Mouse (Mus musculus) stomach, embryonic 16.5 days (tissue): ENCODE results near the gene Tmem260. TPM values are rescaled to one million over a fixed set of nuclear protein-coding genes. Genes with fewer than 3 reads are reported as not detected.

Experiments
- ATAC-seq: fragments of 200-750 bp; cut with Nextera tagmentation; 2 replicates; pipeline ENCODE4 v1.8.0; 2017; ENCODE audit warnings: moderate number of reproducible peaks, moderate TSS enrichment; ENCODE audit not compliant: insufficient read depth, low FRiP score
- H3K27ac ChIP-seq: fragments of 300-500 bp; sonication (generic); 2 replicates; pipeline ENCODE4 v1.5.1; 2014; ENCODE audit warnings: low read length
- H3K27me3 ChIP-seq: fragments of 300-500 bp; sonication (generic); 2 replicates; pipeline ENCODE4 v1.6.1; 2014; ENCODE audit warnings: low read length, control low read depth, mixed read lengths; ENCODE audit not compliant: control insufficient read depth, insufficient read depth
- H3K36me3 ChIP-seq: fragments of 300-500 bp; sonication (generic); 2 replicates; pipeline ENCODE4 v1.6.1; 2014; ENCODE audit warnings: low read length; ENCODE audit not compliant: control insufficient read depth, insufficient read depth
- H3K4me1 ChIP-seq: fragments of 300-500 bp; sonication (generic); 2 replicates; pipeline ENCODE4 v1.6.1; 2014; ENCODE audit warnings: low read length, control low read depth, mixed read lengths; ENCODE audit not compliant: control insufficient read depth, insufficient read depth
- H3K4me2 ChIP-seq: fragments of 300-500 bp; sonication (generic); 2 replicates; pipeline ENCODE4 v1.6.1; 2014; ENCODE audit warnings: low read depth, low read length, mixed read lengths
- H3K4me3 ChIP-seq: fragments of 300-500 bp; sonication (generic); replicated peaks from 2 replicates; pipeline ENCODE4 v1.5.1; 2014; ENCODE audit warnings: mild to moderate bottlenecking, low read length
- H3K9ac ChIP-seq: fragments of 300-500 bp; sonication (generic); 2 replicates; pipeline ENCODE4 v1.6.1; 2014; ENCODE audit warnings: low read length
- H3K9me3 ChIP-seq: fragments of 300-500 bp; sonication (generic); replicated peaks from 2 replicates; pipeline ENCODE4 v1.6.1; 2016; ENCODE audit warnings: low read length, control low read depth; ENCODE audit not compliant: control insufficient read depth
- WGBS: fragments of 180-500 bp; shearing (Covaris S2); extraction: QIAGEN DNeasy Blood & Tissue Kit; methylation state at CpG from one replicate; pipeline ENCODE4 v1.1.7; 2014; 5-methylcytosine and 5-hydroxymethylcytosine counted together
- polyA plus RNA-seq: library from polyadenylated mRNA; unstranded; fragments of >200 nt; fragmentation: Nextera tagmentation; extraction: Ambion mirVana; gene quantifications from 2 replicates; pipeline ENCODE4 v1.2.1, GENCODE M21; 2015

Tmem260 gene
- polyA plus RNA-seq, 1 experiment from 2014 or later, result 19.3 TPM

DNA sequence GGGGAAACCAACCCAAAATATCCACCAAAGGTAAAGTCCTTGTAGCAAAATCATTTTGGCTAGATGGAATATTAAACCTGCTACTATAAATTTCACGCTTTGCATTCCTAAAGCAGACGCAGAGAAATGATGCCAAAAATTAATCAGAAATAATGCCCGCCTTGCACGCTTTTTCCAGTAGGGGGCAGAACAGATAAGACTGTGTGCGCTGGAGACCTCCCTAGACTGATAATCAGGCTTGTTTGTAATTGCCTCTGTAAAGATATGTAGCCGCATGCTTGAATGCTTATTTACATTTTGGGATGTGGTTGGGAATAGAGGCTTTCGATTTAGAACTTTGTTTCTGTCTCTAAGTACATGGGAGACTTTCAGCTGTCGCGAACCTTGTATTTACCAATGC is 78.2 kb downstream of the Tmem260 start:
- 43% methylated on average over 9 of the region's 9 CpGs for WGBS
- no peak overlapping the region for H3K4me2 ChIP-seq

DNA sequence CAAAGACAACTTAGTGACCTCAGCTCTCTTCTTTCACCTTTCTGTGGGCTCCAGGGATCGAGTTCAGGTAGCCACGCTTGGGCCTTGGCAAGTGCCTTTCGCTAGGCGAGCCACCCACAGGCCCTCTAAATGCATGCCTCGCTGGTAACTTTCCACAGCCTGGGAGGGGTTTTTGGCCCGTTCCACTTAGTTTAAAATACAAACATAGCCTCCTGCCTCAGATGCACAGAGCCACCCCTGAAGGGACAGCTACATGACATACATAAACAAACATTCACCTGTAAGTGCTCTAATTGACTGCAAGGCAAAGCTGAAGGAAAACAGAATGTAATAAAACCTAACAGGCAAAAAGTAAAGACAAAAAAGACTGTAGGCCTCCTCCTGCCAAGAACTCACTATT is 79.1 kb downstream of the Tmem260 start:
- no peak overlapping the region for H3K9ac ChIP-seq
- no peak for ATAC-seq
- no peak overlapping the region for H3K4me2 ChIP-seq
- no peaks in the 10 kb centered on the region for H3K9me3 ChIP-seq
- no peaks in the 10 kb centered on the region for H3K27me3 ChIP-seq
- H3K36me3 ChIP-seq, result no peaks in the 10 kb centered on the region
- H3K4me1 ChIP-seq, result no peaks in the 10 kb centered on the region
- WGBS, result 60% methylated on average over 6 of the region's 6 CpGs
- H3K27ac ChIP-seq, result no peak overlapping the region
- H3K4me3 ChIP-seq, result no peak overlapping the region

More for the DNA sequence above, 78.2 kb downstream of the Tmem260 start:
- no peaks in the 10 kb centered on the region for H3K9me3 ChIP-seq
- H3K4me3 ChIP-seq, result no peak overlapping the region
- H3K4me1 ChIP-seq, result no peaks in the 10 kb centered on the region
- H3K36me3 ChIP-seq, result no peaks in the 10 kb centered on the region
- no peak for ATAC-seq
- H3K9ac ChIP-seq, result no peak overlapping the region
- no peak overlapping the region for H3K27ac ChIP-seq
- no peaks in the 10 kb centered on the region for H3K27me3 ChIP-seq

DNA sequence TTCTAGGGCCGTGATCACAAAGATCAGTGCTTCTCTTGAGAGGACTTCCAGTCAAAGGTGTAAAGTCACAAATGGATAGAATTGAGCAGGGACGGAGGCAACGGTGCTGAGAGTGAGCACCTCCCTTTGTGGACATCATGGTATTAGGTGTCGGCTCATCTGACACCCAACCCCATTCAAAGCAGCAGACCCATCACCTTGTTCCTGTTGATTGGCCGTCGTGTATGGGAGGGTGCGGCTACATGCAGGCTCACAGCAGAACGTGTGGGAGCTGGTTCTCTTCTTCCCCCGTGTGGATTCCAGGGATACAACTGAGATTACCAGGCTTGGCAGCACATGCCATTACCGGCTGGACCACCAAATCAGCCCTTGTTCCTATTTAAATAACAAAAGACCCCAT is 84.7 kb downstream of the Tmem260 start:
- Histone ChIP-seq H3K9ac (no peak overlapping the region), H3K9me3 (no peaks in the 10 kb centered on the region), H3K36me3 (no peaks in the 10 kb centered on the region), H3K4me2 (no peak overlapping the region), H3K4me3 (no peak overlapping the region), H3K27me3 (no peaks in the 10 kb centered on the region), H3K27ac (no peak overlapping the region), H3K4me1 (no peaks in the 10 kb centered on the region)
- ATAC-seq, result no peak
- 58% methylated on average over 10 of the region's 10 CpGs for WGBS

DNA sequence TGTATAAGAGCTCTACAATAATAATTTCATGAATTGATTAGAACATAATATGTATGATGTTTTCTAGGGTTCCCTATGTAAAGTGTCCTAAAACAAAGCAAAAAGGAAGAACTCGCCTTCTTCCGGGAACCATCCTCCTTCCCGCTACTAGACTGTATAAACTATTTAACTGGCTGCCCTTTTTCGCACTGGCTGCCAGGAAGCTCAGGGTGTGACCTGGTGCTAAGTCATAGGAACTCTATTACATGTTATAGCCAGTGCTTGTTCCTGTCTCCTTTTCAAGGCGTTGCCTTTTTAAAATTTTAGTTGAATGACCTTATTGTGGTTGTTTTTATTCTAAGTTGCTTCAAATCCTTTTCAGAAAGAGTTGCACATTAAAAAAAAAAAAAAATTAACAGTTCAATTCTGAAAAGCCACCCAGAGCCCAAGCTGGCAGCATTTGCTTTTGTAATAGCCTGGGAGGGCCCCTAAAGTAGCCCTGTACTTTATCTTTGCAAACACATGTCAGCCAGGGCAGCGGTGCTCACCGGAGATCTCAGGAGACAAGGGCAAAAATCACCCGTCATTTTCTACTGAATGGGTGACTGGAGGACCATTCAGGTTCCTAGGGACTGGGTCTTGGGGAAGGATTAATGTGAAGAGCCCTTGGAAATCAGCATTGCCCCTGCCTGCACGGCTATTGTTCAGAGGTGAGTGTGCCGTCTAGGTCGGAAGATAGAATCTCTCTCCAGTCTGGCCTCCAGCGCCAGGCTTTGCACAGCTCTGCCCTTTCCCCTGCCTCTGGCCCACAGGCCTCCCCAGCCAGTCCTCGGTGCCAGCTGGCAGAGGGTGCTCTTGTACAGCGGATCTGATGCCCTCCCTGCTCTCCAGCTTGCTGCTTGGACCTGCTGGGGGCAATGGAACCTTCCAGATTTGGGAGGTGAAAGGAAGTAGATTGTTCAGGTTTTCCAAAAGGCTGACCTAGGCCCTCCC is 92.2 kb downstream of the Tmem260 start:
- H3K27me3 ChIP-seq, result no peaks in the 10 kb centered on the region
- H3K4me3 ChIP-seq, result no peak overlapping the region
- no peak overlapping the region for H3K9ac ChIP-seq
- 65% methylated on average over 14 of the region's 14 CpGs for WGBS
- no peak overlapping the region for H3K4me2 ChIP-seq
- H3K9me3 ChIP-seq, result no peaks in the 10 kb centered on the region
- H3K27ac ChIP-seq, result no peak overlapping the region
- no peaks in the 10 kb centered on the region for H3K36me3 ChIP-seq
- ATAC-seq, result no peak; the same call in 1 of the 2 replicates
- no peaks in the 10 kb centered on the region for H3K4me1 ChIP-seq

DNA sequence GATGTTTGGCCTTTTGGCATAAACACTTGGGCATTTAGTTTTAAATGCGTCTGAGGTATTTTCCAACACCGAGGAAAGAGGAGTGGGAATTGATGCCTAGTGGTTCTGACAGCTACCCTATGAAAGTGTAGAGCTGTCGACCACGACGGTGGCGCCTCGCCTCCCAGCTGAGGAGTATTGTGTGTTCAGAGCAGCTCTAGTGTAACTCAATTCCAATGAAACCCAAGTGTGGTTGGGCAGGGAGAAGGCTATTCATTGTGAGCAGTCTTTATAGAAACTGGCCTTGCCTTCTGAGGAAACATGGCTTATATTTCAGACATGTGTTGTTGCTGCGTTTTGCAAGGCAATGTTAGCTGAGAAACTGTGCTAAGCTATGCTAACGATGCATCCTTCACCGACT is 99.2 kb downstream of the Tmem260 start:
- WGBS, result 81% methylated on average over 10 of the region's 10 CpGs
- Histone ChIP-seq H3K4me2 (no peak overlapping the region), H3K27me3 (no peaks in the 10 kb centered on the region), H3K9me3 (no peaks in the 10 kb centered on the region), H3K4me3 (no peak overlapping the region), H3K9ac (no peak overlapping the region), H3K36me3 (no peaks in the 10 kb centered on the region), H3K4me1 (no peaks in the 10 kb centered on the region), H3K27ac (no peak overlapping the region)
- no peak for ATAC-seq

DNA sequence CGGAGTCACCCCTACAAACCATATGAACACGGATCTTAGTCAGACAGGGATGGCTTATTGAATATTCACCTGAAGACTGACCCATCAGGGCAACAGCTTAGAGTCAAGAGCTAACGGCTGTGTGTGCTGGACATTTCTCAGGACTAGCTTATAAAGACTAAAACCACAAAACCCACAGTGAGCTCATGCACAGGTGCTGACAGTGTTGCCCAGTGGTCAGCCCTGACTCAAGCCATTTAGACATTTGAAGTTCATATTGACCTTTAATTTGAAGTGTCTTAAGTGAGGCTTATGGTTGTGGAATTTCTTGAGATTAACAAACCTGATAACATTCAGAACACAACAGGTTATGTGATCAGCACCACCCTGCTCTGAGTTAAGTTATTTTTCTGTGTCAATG is 100.1 kb downstream of the Tmem260 start:
- ATAC-seq, result no peak
- H3K4me1 ChIP-seq, result no peaks in the 10 kb centered on the region
- H3K27me3 ChIP-seq, result no peaks in the 10 kb centered on the region
- H3K36me3 ChIP-seq, result no peaks in the 10 kb centered on the region
- no peak overlapping the region for H3K4me3 ChIP-seq
- no peak overlapping the region for H3K4me2 ChIP-seq
- 88% methylated on average over 3 of the region's 3 CpGs for WGBS
- no peak overlapping the region for H3K9ac ChIP-seq
- H3K27ac ChIP-seq, result no peak overlapping the region
- no peaks in the 10 kb centered on the region for H3K9me3 ChIP-seq

DNA sequence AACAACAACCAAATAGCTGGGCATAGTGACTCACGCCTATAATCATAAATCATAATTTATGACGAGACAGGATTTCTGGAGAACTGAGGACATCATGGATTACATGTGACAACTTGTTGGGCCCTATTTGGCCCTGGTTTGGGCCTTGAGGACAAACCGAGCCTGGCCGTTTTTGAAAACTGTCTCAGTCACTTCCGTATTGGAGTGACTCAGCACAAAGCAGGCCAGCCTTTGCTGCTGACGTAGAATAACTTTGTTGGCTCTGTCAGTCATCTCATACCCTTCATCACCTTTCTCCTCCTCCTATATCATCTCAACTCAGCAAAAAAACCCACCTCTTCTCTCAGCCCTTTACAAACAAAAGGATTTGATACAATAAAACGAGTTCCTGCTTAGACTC is 103.8 kb downstream of the Tmem260 start:
- 68% methylated on average over 7 of the region's 7 CpGs for WGBS
- H3K27ac ChIP-seq, result no peak overlapping the region
- no peak for ATAC-seq
- no peaks in the 10 kb centered on the region for H3K27me3 ChIP-seq
- no peak overlapping the region for H3K4me3 ChIP-seq
- no peak overlapping the region for H3K9ac ChIP-seq
- no peaks in the 10 kb centered on the region for H3K4me1 ChIP-seq
- H3K9me3 ChIP-seq, result no peaks in the 10 kb centered on the region
- H3K36me3 ChIP-seq, result no peaks in the 10 kb centered on the region
- no peak overlapping the region for H3K4me2 ChIP-seq

DNA sequence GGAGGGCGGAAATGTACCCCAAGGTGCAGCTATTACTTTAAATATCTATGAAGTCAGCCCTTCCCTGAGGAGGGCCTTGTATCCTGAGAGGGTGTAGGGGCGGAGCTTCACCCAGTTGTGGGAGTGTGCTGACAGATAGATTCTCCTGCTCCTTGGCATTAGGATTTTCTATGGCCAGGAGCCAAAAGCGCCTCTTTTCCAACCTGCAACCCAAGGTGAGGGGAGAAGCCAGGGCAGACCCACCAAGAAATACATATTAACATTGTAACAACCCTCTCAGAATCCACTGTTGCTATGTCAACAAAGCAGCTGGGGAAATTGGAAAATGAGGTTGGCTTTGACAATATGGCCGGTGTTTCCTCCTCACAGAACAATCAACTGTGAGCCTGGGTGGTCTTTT is 107.3 kb downstream of the Tmem260 start:
- no peak overlapping the region for H3K4me2 ChIP-seq
- ATAC-seq, result no peak
- 68% methylated on average over 4 of the region's 4 CpGs for WGBS

DNA sequence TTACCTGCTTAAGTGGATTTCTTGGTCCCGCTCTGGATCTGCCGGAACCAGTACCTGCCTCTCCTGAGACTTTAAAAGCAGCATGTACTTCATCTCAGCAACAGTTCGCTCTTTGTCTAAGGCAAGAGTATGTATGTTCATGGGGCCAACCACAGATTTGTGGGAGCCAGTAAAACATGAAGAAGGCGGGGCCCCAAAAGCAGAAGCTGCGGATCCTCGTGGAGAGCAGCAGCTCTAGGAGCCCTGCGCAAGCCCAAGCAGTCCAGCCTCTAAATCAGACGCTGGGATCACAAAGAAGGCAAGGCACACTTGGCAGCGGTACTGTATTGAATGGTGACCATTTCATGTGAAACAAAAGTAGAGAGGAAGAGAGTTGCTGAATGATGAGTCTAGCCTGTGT is 107.8 kb downstream of the Tmem260 start:
- Histone ChIP-seq H3K27me3 (no peaks in the 10 kb centered on the region), H3K4me3 (no peak overlapping the region), H3K9me3 (no peaks in the 10 kb centered on the region), H3K4me2 (no peak overlapping the region), H3K27ac (no peak overlapping the region), H3K9ac (no peak overlapping the region), H3K36me3 (no peaks in the 10 kb centered on the region), H3K4me1 (no peaks in the 10 kb centered on the region)
- 86% methylated on average over 9 of the region's 9 CpGs for WGBS
- no peak for ATAC-seq

More for the DNA sequence above, 107.3 kb downstream of the Tmem260 start:
- Histone ChIP-seq H3K4me1 (no peaks in the 10 kb centered on the region), H3K4me3 (no peak overlapping the region), H3K9ac (no peak overlapping the region), H3K9me3 (no peaks in the 10 kb centered on the region), H3K27me3 (no peaks in the 10 kb centered on the region), H3K27ac (no peak overlapping the region), H3K36me3 (no peaks in the 10 kb centered on the region)
